Mouse (Mus musculus) forebrain, embryonic 14.5 days (tissue): ENCODE results near the gene Map2k2. TPM values are rescaled to one million over a fixed set of nuclear protein-coding genes. Genes with fewer than 3 reads are reported as not detected.

ENCODE experiments used
- ATAC-seq: fragments of 200-750 bp; cut with Nextera tagmentation; 2 replicates; pipeline ENCODE4 v1.8.0; 2017; ENCODE audit warnings: mild to moderate bottlenecking, moderate library complexity
- DNase-seq: peaks from one replicate; pipeline ENCODE4 v3.0.0-alpha.2; 2015; ENCODE audit warnings: low spot score
- H3K27ac ChIP-seq: fragments of 300-500 bp; sonication (generic); 2 replicates; pipeline ENCODE4 v1.5.1; 2014; ENCODE audit warnings: low read depth, mild to moderate bottlenecking, control low read depth, low read length, moderate library complexity
- H3K27me3 ChIP-seq: fragments of 300-500 bp; sonication (generic); replicated peaks from 2 replicates; pipeline ENCODE4 v1.6.1; 2014; ENCODE audit warnings: low read length, control low read depth, mixed read lengths; ENCODE audit not compliant: control insufficient read depth, insufficient read depth
- H3K36me3 ChIP-seq: fragments of 300-500 bp; sonication (generic); 2 replicates; pipeline ENCODE4 v1.6.1; 2014; ENCODE audit warnings: low read length, control low read depth; ENCODE audit not compliant: control insufficient read depth, insufficient read depth
- H3K4me1 ChIP-seq: fragments of 300-500 bp; sonication (generic); 2 replicates; pipeline ENCODE4 v1.6.1; 2014; ENCODE audit warnings: antibody characterized with exemption, low read length, control low read depth; ENCODE audit not compliant: control insufficient read depth, insufficient read depth
- H3K4me2 ChIP-seq: fragments of 300-500 bp; sonication (generic); 2 replicates; pipeline ENCODE4 v1.6.1; 2014; ENCODE audit warnings: mild to moderate bottlenecking, control low read depth, low read length
- H3K4me3 ChIP-seq: fragments of 300-500 bp; sonication (generic); 2 replicates; pipeline ENCODE4 v1.5.1; 2014; ENCODE audit warnings: low read depth, low read length, control low read depth
- H3K9ac ChIP-seq: fragments of 300-500 bp; sonication (generic); 2 replicates; pipeline ENCODE4 v1.6.1; 2014; ENCODE audit warnings: mild to moderate bottlenecking, low read length, control low read depth, moderate library complexity
- H3K9me3 ChIP-seq: fragments of 300-500 bp; sonication (generic); replicated peaks from 2 replicates; pipeline ENCODE4 v1.6.1; 2016; ENCODE audit warnings: low read length, control low read depth, mixed read lengths; ENCODE audit not compliant: control insufficient read depth
- WGBS: fragments of 180-500 bp; shearing (Covaris S2); extraction: QIAGEN DNeasy Blood & Tissue Kit; methylation state at CpG from one replicate; pipeline ENCODE4 v1.1.7; 2014; 5-methylcytosine and 5-hydroxymethylcytosine counted together
- polyA plus RNA-seq: library from polyadenylated mRNA; unstranded; fragments of >200 nt; fragmentation: Nextera tagmentation; extraction: Ambion mirVana; gene quantifications from 2 replicates; pipeline ENCODE4 v1.2.1, GENCODE M21; 2014

Map2k2 gene
- polyA plus RNA-seq, 1 experiment from 2014 or later, result 180 TPM

- Histone ChIP-seq H3K27me3 (no peaks in the 10 kb centered on the region), H3K4me3 (no peak overlapping the region), H3K4me2 (no peak overlapping the region), H3K36me3 (peaks cover 40% of the 10 kb centered on the region), H3K9ac (no peak overlapping the region), H3K9me3 (no peaks in the 10 kb centered on the region), H3K4me1 (peaks cover 15% of the 10 kb centered on the region), H3K27ac (no peak overlapping the region)
- ATAC-seq, result no peak
- 92% methylated on average over 8 of the region's 8 CpGs for WGBS
- no peak for DNase-seq
These were observed 33.4 kb upstream of the Map2k2 start for GRCm38 (mm10) chr10:81072290-81072689.

- H3K36me3 ChIP-seq, result peaks cover 51% of the 10 kb centered on the region
- H3K4me1 ChIP-seq, result peaks cover 15% of the 10 kb centered on the region
- ATAC-seq (no peak), DNase-seq (no peak)
- no peak overlapping the region for H3K9ac ChIP-seq
- 60% methylated on average over 7 of the region's 7 CpGs for WGBS
- H3K4me3 ChIP-seq, result no peak overlapping the region
- no peaks in the 10 kb centered on the region for H3K9me3 ChIP-seq
- no peaks in the 10 kb centered on the region for H3K27me3 ChIP-seq
- no peak overlapping the region for H3K4me2 ChIP-seq
- no peak overlapping the region for H3K27ac ChIP-seq
These were observed 32.3 kb upstream of the Map2k2 start for GRCm38 (mm10) chr10:81073464-81073863.

- Histone ChIP-seq H3K4me2 (no peak overlapping the region), H3K27me3 (no peaks in the 10 kb centered on the region), H3K9me3 (no peaks in the 10 kb centered on the region), H3K4me1 (peaks cover 4% of the 10 kb centered on the region), H3K4me3 (no peak overlapping the region), H3K27ac (no peak overlapping the region), H3K9ac (no peak overlapping the region), H3K36me3 (peaks cover 74% of the 10 kb centered on the region)
- WGBS, result 86% methylated on average over 8 of the region's 8 CpGs
- ATAC-seq (no peak), DNase-seq (no peak)
These were observed 30.0 kb upstream of the Map2k2 start for GRCm38 (mm10) chr10:81075734-81076133.

GRCm38 (mm10) chr10:81076356-81076755 lies 29.4 kb upstream of the Map2k2 start:
- Histone ChIP-seq H3K4me3 (no peak overlapping the region), H3K36me3 (peaks cover 80% of the 10 kb centered on the region), H3K27me3 (no peaks in the 10 kb centered on the region), H3K4me2 (no peak overlapping the region), H3K9me3 (no peaks in the 10 kb centered on the region), H3K4me1 (no peaks in the 10 kb centered on the region), H3K27ac (no peak overlapping the region), H3K9ac (no peak overlapping the region)
- ATAC-seq, result no peak
- no peak for DNase-seq
- WGBS, result 93% methylated on average over 1 of the region's 1 CpGs

- Histone ChIP-seq H3K4me3 (no peak overlapping the region), H3K36me3 (peaks cover 85% of the 10 kb centered on the region), H3K27me3 (no peaks in the 10 kb centered on the region), H3K9me3 (no peaks in the 10 kb centered on the region), H3K4me1 (no peaks in the 10 kb centered on the region), H3K27ac (no peak overlapping the region), H3K4me2 (no peak overlapping the region), H3K9ac (no peak overlapping the region)
- no peak for ATAC-seq
- 92% methylated on average over 11 of the region's 11 CpGs for WGBS
- no peak for DNase-seq
These were observed 27.8 kb upstream of the Map2k2 start for GRCm38 (mm10) chr10:81077916-81078315.

- H3K9ac ChIP-seq, result no peak overlapping the region
- no peak overlapping the region for H3K4me2 ChIP-seq
- no peak overlapping the region for H3K27ac ChIP-seq
- WGBS, result 93% methylated on average over 31 of the region's 31 CpGs
- H3K4me1 ChIP-seq, result no peaks in the 10 kb centered on the region
- no peaks in the 10 kb centered on the region for H3K27me3 ChIP-seq
- H3K4me3 ChIP-seq, result no peak overlapping the region
- DNase-seq (no peak), ATAC-seq (no peak)
- peaks cover 68% of the 10 kb centered on the region for H3K36me3 ChIP-seq
- H3K9me3 ChIP-seq, result no peaks in the 10 kb centered on the region
These were observed 25.6 kb upstream of the Map2k2 start for GRCm38 (mm10) chr10:81080008-81080655.

GRCm38 (mm10) chr10:81082168-81082960 lies 23.4 kb upstream of the Map2k2 start:
- 82% methylated on average over 7 of the region's 7 CpGs for WGBS
- H3K4me3 ChIP-seq, result no peak overlapping the region
- DNase-seq (peak; percentile 79), ATAC-seq (peak; percentile 67)
- no peaks in the 10 kb centered on the region for H3K27me3 ChIP-seq
- H3K9ac ChIP-seq, result no peak overlapping the region
- no peaks in the 10 kb centered on the region for H3K9me3 ChIP-seq
- H3K27ac ChIP-seq, result no peak overlapping the region
- peaks cover 54% of the 10 kb centered on the region for H3K36me3 ChIP-seq
- H3K4me1 ChIP-seq, result no peaks in the 10 kb centered on the region
- H3K4me2 ChIP-seq, result no peak overlapping the region

- ATAC-seq (no peak), DNase-seq (no peak)
- Histone ChIP-seq H3K4me1 (peaks cover 4% of the 10 kb centered on the region; the same call in 1 of the 2 replicates), H3K27ac (no peak overlapping the region), H3K4me2 (no peak overlapping the region), H3K36me3 (peaks cover 7% of the 10 kb centered on the region), H3K27me3 (no peaks in the 10 kb centered on the region), H3K9ac (no peak overlapping the region), H3K9me3 (no peaks in the 10 kb centered on the region), H3K4me3 (no peak overlapping the region)
- WGBS, result 65% methylated on average over 2 of the region's 2 CpGs
These were observed 18.7 kb upstream of the Map2k2 start for GRCm38 (mm10) chr10:81087021-81087420.

- peak; percentile 78 for DNase-seq
- peak; percentile 50 for ATAC-seq
- H3K9me3 ChIP-seq, result no peaks in the 10 kb centered on the region
- H3K27me3 ChIP-seq, result no peaks in the 10 kb centered on the region
- H3K36me3 ChIP-seq, result no peaks in the 10 kb centered on the region
- H3K27ac ChIP-seq, result no peak overlapping the region
- H3K9ac ChIP-seq, result no peak overlapping the region
- 38% methylated on average over 2 of the region's 2 CpGs for WGBS
- no peak overlapping the region for H3K4me3 ChIP-seq
- H3K4me1 ChIP-seq, result peaks cover 4% of the 10 kb centered on the region; the same call in 1 of the 2 replicates
- H3K4me2 ChIP-seq, result no peak overlapping the region
These were observed 16.5 kb upstream of the Map2k2 start for GRCm38 (mm10) chr10:81089216-81089615.
